Mouse (Mus musculus): ENCODE results near the gene Pramel5.
"Not testable (repeated sequence)": the region's sequence is repeated elsewhere in the genome, so short reads cannot be mapped to it uniquely, and the experiment has no call there.

Gene Pramel5

DNA sequence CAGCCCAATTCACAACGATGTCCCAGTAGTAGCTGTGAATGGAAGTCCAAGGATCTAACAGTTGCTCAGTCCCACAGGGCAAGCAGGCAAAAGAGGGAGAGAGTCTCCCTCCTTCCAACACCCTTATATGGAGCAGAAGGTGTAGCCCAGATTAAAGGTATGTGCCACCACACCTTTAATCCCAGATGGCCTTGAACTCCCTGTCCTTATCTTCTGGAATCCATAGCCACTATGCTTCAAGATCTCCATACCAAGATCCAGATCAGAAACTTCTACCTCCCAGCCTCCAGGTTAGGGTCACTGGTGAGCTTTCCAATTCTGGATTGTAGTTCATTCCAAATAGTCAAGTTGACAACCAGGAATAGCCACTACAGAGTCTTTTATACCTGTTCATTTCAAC, at the start of gene Pramel5:
Gene Pramel5 (minus strand): TSS at position 101 of the 400 bp plus-strand sequence.
- DNase-seq (ENCODE audit: low spot score): not testable (repeated sequence)

DNA sequence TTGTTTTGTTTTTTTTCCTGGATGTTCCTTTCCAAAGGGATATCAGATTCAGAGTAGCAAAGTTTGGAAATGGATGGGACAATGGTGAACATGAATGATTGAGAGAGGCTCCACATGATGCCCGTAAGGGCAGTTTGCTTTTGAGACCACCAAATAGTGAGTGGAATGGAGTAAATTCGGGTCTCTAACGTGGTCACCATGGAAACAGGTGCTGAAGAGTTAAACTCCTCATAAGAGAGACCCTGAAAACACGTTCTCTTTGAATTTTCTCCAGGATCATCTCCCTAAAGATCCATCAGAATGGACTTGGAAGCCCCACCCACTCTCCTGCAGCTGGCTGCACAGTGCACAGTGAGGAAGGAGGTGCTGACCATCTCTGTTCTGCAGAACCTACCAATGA, 49.7 kb upstream of the Pramel5 start, which contains the start of gene Gm13128:
Gene Gm13128 (plus strand): TSS at position 301 of the 400 bp plus-strand sequence.
- not testable (repeated sequence) for DNase-seq (ENCODE audit: low spot score)

DNA sequence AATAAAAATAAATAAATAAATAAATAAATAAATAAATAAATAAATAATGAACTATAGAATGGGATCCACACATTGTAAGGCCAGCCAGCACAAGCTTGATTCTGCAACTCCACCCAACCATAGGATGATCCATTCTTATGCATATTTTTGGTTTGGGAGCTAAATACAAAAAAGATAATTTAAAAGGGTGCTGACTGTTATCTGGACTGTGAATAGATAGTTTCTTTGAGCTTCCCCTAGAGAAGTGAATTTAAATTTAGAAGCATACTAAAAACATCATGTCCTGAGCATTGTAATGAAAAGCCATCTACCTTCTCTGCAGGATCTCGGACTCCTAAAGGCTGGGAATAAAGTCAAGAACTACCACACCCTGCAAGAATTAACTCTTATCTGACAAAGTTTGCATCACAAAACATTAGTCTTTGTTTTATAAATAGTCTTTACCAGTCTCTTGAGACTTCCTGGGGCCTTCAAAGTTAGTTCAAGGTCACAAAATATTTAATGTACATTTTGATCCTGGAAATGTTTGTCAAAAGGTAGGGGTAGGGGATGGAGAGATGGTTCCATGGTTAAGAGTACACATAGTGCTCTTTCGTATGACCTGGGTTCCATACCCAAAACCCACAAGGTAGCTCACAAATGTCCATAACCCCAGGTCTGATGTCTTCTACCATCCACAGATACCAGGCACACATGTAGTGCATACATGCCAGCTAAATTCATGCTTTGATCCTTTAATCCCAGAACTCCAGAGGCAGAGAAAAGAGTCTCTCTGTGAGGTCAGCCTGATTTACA, 32.6 kb upstream of the Pramel5 start:
- not testable (repeated sequence) for DNase-seq (ENCODE audit: low spot score)

DNA sequence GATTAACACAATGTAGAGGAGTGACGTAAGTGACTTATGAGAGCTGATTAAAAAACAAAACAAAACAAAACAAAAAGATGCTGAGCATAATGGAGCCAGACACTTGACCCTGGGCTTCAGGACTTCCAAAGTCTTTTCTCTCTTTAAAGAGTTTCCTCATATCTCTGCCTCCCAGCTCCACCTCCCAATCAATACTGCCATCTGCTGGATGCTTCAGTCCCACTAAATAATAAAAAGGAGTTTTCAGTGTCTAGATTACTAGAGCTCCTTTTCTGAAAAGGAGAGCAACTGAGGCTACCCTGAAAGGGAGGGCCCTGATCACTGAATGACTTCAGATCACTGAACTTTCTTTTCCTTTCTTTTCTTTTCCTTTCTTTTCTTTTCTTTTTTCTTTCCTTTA, 19.1 kb upstream of the Pramel5 start:
- not testable (repeated sequence) for DNase-seq (ENCODE audit: low spot score)

DNA sequence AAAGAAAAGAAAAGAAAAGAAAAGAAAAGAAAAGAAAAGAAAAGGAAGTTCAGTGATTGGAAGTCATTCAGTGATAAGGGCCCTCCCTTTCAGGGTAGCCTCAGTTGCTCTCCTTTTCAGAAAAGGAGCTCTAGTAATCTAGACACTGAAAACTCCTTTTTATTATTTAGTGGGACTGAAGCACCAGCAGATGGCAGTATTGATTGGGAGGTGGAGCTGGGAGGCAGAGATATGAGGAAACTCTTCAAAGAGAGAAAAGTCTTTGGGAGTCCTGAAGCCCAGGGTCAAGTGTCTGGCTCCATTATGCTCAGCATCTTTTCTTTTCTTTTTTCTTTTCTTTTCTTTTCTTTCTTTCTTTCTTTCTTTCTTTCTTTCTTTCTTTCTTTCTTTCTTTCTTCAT, 25.5 kb downstream of the Pramel5 start:
- DNase-seq (ENCODE audit: low spot score): not testable (repeated sequence)
